Mouse (Mus musculus) MEL (cell line): ENCODE measurements around the gene Wnk4. TPM values are rescaled to one million over a fixed set of nuclear protein-coding genes. Genes with fewer than 3 reads are reported as not detected.

Source experiments
- DNase-seq: peaks from one replicate; pipeline ENCODE4 v3.0.0; 2011; ENCODE audit warnings: low read depth, low spot score
- H3K27ac ChIP-seq: 2 replicates; pipeline ENCODE4 v1.5.1; 2012; ENCODE audit warnings: low read depth, mild to moderate bottlenecking, control low read depth, low read length, moderate library complexity; ENCODE audit not compliant: control insufficient read depth
- H3K27me3 ChIP-seq, 2 experiments: fragments of 150-350 bp in 1 of 2; sonication (generic) in 1 of 2; 2 replicates each; pipeline ENCODE4 v1.6.1; 2012; ENCODE audit warnings: low read length in 2 of 2, mild to moderate bottlenecking in 2 of 2, improper control_type of control experiment in 1 of 2, moderate library complexity in 1 of 2; ENCODE audit not compliant: insufficient read depth in 2 of 2, control insufficient read depth in 1 of 2
- H3K36me3 ChIP-seq, 2 experiments: 2 replicates each; pipeline ENCODE4 v1.6.1; 2012 to 2014; ENCODE audit warnings: low read length in 2 of 2, improper control_type of control experiment in 1 of 2, inconsistent platforms in 1 of 2, mild to moderate bottlenecking in 1 of 2; ENCODE audit not compliant: insufficient read depth in 2 of 2, control insufficient read depth in 1 of 2
- H3K4me1 ChIP-seq, 2 experiments: fragments of 150-350 bp in 1 of 2; sonication (generic) in 1 of 2; 2 replicates each; pipeline ENCODE4 v1.6.1; 2012; ENCODE audit warnings: low read length in 2 of 2, improper control_type of control experiment in 1 of 2, mild to moderate bottlenecking in 1 of 2; ENCODE audit not compliant: insufficient read depth in 2 of 2, control insufficient read depth in 1 of 2
- H3K4me3 ChIP-seq, 2 experiments: fragments of 150-350 bp in 1 of 2; sonication (generic) in 1 of 2; 2 replicates each; pipeline ENCODE4 v1.5.1; 2012; ENCODE audit warnings: low read depth in 2 of 2, low read length in 2 of 2, mild to moderate bottlenecking in 2 of 2, moderate library complexity in 2 of 2, control low read depth in 1 of 2, improper control_type of control experiment in 1 of 2; ENCODE audit not compliant: control insufficient read depth in 1 of 2, insufficient read depth in 1 of 2
- H3K79me2 ChIP-seq: 2 replicates; pipeline ENCODE4 v1.6.1; 2012; ENCODE audit warnings: mild to moderate bottlenecking, low read length, moderate library complexity; ENCODE audit not compliant: control insufficient read depth, poor library complexity, insufficient read depth
- H3K9ac ChIP-seq: 2 replicates; pipeline ENCODE4 v1.6.1; 2012; ENCODE audit warnings: low read depth, mild to moderate bottlenecking, control low read depth, low read length, moderate library complexity; ENCODE audit not compliant: control insufficient read depth, poor library complexity, severe bottlenecking
- H3K9me3 ChIP-seq: fragments of 150-350 bp; sonication (generic); replicated peaks from 2 replicates; pipeline ENCODE4 v1.6.1; 2012; ENCODE audit warnings: mild to moderate bottlenecking, low read length, improper control_type of control experiment, moderate library complexity; ENCODE audit not compliant: insufficient read depth
- BHLHE40 ChIP-seq: IDR thresholded peaks from 2 replicates; pipeline ENCODE4 v1.6.1; 2012; ENCODE audit warnings: low read depth, mild to moderate bottlenecking, inconsistent platforms, low read length, improper control_type of control experiment, borderline replicate concordance
- CHD1 ChIP-seq: IDR thresholded peaks from 2 replicates; pipeline ENCODE4 v1.6.1; 2012; ENCODE audit warnings: low read depth, mild to moderate bottlenecking, inconsistent platforms, low read length, improper control_type of control experiment
- CHD2 ChIP-seq: IDR thresholded peaks from 2 replicates; pipeline ENCODE4 v1.6.1; 2011; ENCODE audit warnings: low read length, improper control_type of control experiment
- CTCF ChIP-seq, 3 experiments: IDR thresholded peaks in 2 of 3; conservative IDR thresholded peaks in 1 of 3; 2 replicates each; pipeline ENCODE4 v1.5.1; 2011 to 2012; ENCODE audit warnings: low read length in 3 of 3, low read depth in 2 of 3, mild to moderate bottlenecking in 2 of 3, improper control_type of control experiment in 1 of 3, inconsistent platforms in 1 of 3, mixed read lengths in 1 of 3, moderate library complexity in 1 of 3; ENCODE audit not compliant: control insufficient read depth in 1 of 3, insufficient read depth in 1 of 3, poor library complexity in 1 of 3, severe bottlenecking in 1 of 3
- E2F4 ChIP-seq: IDR thresholded peaks from 2 replicates; pipeline ENCODE4 v1.6.1; 2011; ENCODE audit warnings: low read depth, low read length, improper control_type of control experiment, borderline replicate concordance
- ELF1 ChIP-seq: IDR thresholded peaks from 2 replicates; pipeline ENCODE4 v1.6.1; 2014; ENCODE audit warnings: low read depth, mild to moderate bottlenecking, inconsistent platforms, low read length, improper control_type of control experiment, moderate library complexity
- EP300 ChIP-seq, 2 experiments: IDR thresholded peaks; 2 replicates each; pipeline ENCODE4 v1.6.1; 2011; ENCODE audit warnings: improper control_type of control experiment in 2 of 2, low read length in 2 of 2, low read depth in 1 of 2, mild to moderate bottlenecking in 1 of 2
- ETS1 ChIP-seq: IDR thresholded peaks from 2 replicates; pipeline ENCODE4 v1.6.1; 2012; ENCODE audit warnings: low read depth, mild to moderate bottlenecking, inconsistent platforms, low read length, improper control_type of control experiment, moderate library complexity
- GABPA ChIP-seq: IDR thresholded peaks from 2 replicates; pipeline ENCODE4 v1.6.1; 2012; ENCODE audit warnings: low read depth, mild to moderate bottlenecking, inconsistent platforms, low read length, improper control_type of control experiment, moderate library complexity
- GATA1 ChIP-seq: IDR thresholded peaks from 2 replicates; pipeline ENCODE4 v1.6.1; 2011; ENCODE audit warnings: low read depth, low read length, improper control_type of control experiment
- HCFC1 ChIP-seq: IDR thresholded peaks from 2 replicates; pipeline ENCODE4 v1.6.1; 2012; ENCODE audit warnings: low read depth, mild to moderate bottlenecking, inconsistent platforms, low read length, improper control_type of control experiment, moderate library complexity
- KAT2A ChIP-seq: conservative IDR thresholded peaks from 2 replicates; pipeline ENCODE4 v1.6.1; 2012; ENCODE audit warnings: low read depth, low read length, improper control_type of control experiment, inconsistent platforms
- MAX ChIP-seq: IDR thresholded peaks from 2 replicates; pipeline ENCODE4 v1.6.1; 2011; ENCODE audit warnings: low read length, improper control_type of control experiment
- MAZ ChIP-seq: IDR thresholded peaks from 2 replicates; pipeline ENCODE4 v1.6.1; 2012; ENCODE audit warnings: low read depth, mild to moderate bottlenecking, inconsistent platforms, low read length, improper control_type of control experiment
- MXI1 ChIP-seq: IDR thresholded peaks from 2 replicates; pipeline ENCODE4 v1.6.1; 2011; ENCODE audit warnings: mild to moderate bottlenecking, low read depth, low read length, improper control_type of control experiment
- MYB ChIP-seq: IDR thresholded peaks from 2 replicates; pipeline ENCODE4 v1.6.1; 2011; ENCODE audit warnings: mild to moderate bottlenecking, low read depth, low read length, improper control_type of control experiment
- MYC ChIP-seq: IDR thresholded peaks from 2 replicates; pipeline ENCODE4 v1.6.1; 2011; ENCODE audit warnings: low read depth, mild to moderate bottlenecking, low read length, improper control_type of control experiment, moderate library complexity
- NELFE ChIP-seq: IDR thresholded peaks from 2 replicates; pipeline ENCODE4 v1.6.1; 2011; ENCODE audit warnings: low read depth, low read length, improper control_type of control experiment
- NRF1 ChIP-seq: IDR thresholded peaks from 2 replicates; pipeline ENCODE4 v1.6.1; 2014; ENCODE audit warnings: low read depth, mild to moderate bottlenecking, inconsistent platforms, low read length, improper control_type of control experiment, moderate library complexity; ENCODE audit not compliant: poor library complexity, insufficient read depth, severe bottlenecking
- POLR2A ChIP-seq, 2 experiments: IDR thresholded peaks; 2 replicates each; pipeline ENCODE4 v1.6.1; 2011 to 2012; ENCODE audit warnings: low read length in 2 of 2, mild to moderate bottlenecking in 2 of 2, control low read depth in 1 of 2, improper control_type of control experiment in 1 of 2, low read depth in 1 of 2, moderate library complexity in 1 of 2; ENCODE audit not compliant: control insufficient read depth in 1 of 2, insufficient read depth in 1 of 2, poor library complexity in 1 of 2
- POLR2AphosphoS2 ChIP-seq: IDR thresholded peaks from 2 replicates; pipeline ENCODE4 v1.6.1; 2011; ENCODE audit warnings: low read length, improper control_type of control experiment
- POLR2AphosphoS5 ChIP-seq: IDR thresholded peaks from 2 replicates; pipeline ENCODE4 v1.6.1; 2012; ENCODE audit warnings: low read depth, borderline replicate concordance, mild to moderate bottlenecking, inconsistent platforms, low read length, moderate library complexity, mixed read lengths
- RAD21 ChIP-seq: IDR thresholded peaks from 2 replicates; pipeline ENCODE4 v1.6.1; 2011; ENCODE audit warnings: mild to moderate bottlenecking, low read depth, low read length, improper control_type of control experiment
- RCOR1 ChIP-seq: IDR thresholded peaks from 2 replicates; pipeline ENCODE4 v1.6.1; 2012; ENCODE audit warnings: low read depth, mild to moderate bottlenecking, inconsistent platforms, low read length, improper control_type of control experiment
- SIN3A ChIP-seq: IDR thresholded peaks from 2 replicates; pipeline ENCODE4 v1.6.1; 2012; ENCODE audit warnings: low read length, improper control_type of control experiment, inconsistent platforms
- SMC3 ChIP-seq: IDR thresholded peaks from 2 replicates; pipeline ENCODE4 v1.6.1; 2011; ENCODE audit warnings: low read depth, low read length, improper control_type of control experiment
- TAL1 ChIP-seq: IDR thresholded peaks from 2 replicates; pipeline ENCODE4 v1.6.1; 2012; ENCODE audit warnings: mild to moderate bottlenecking, inconsistent platforms, low read length, moderate library complexity, mixed read lengths
- TBP ChIP-seq: IDR thresholded peaks from 2 replicates; pipeline ENCODE4 v1.8.0; 2011; ENCODE audit warnings: low read depth, low read length, improper control_type of control experiment
- TCF12 ChIP-seq: IDR thresholded peaks from 2 replicates; pipeline ENCODE4 v1.6.1; 2014; ENCODE audit warnings: low read depth, mild to moderate bottlenecking, inconsistent platforms, low read length, improper control_type of control experiment, moderate library complexity
- UBTF ChIP-seq: IDR thresholded peaks from 2 replicates; pipeline ENCODE4 v1.6.1; 2012; ENCODE audit warnings: low read depth, mild to moderate bottlenecking, inconsistent platforms, low read length, improper control_type of control experiment, moderate library complexity, borderline replicate concordance; ENCODE audit not compliant: insufficient read depth
- USF1 ChIP-seq: IDR thresholded peaks from 2 replicates; pipeline ENCODE4 v1.6.1; 2014; ENCODE audit warnings: low read depth, mild to moderate bottlenecking, inconsistent platforms, low read length, improper control_type of control experiment, moderate library complexity
- USF2 ChIP-seq, 2 experiments: IDR thresholded peaks; 2 replicates each; pipeline ENCODE4 v1.6.1; 2011 to 2012; ENCODE audit warnings: improper control_type of control experiment in 2 of 2, low read length in 2 of 2, borderline replicate concordance in 1 of 2, inconsistent platforms in 1 of 2, low read depth in 1 of 2, mild to moderate bottlenecking in 1 of 2; ENCODE audit not compliant: insufficient read depth in 1 of 2
- ZMIZ1 ChIP-seq: IDR thresholded peaks from 2 replicates; pipeline ENCODE4 v1.6.1; 2012; ENCODE audit warnings: low read depth, mild to moderate bottlenecking, inconsistent platforms, low read length, improper control_type of control experiment, moderate library complexity
- polyA plus RNA-seq, 2 experiments: library from polyadenylated mRNA; stranded (reverse) in 1 of 2; unstranded in 1 of 2; fragments of >175 nt in 1 of 2; fragments of >200 nt in 1 of 2; gene quantifications; 2 replicates each; pipeline versions ENCODE4 v1.2.1 to v1.2.4; 2012; ENCODE audit warnings: low replicate concordance in 2 of 2, low read depth in 1 of 2; ENCODE audit not compliant: insufficient read length in 2 of 2, insufficient read depth in 1 of 2, missing spikeins in 1 of 2
- total RNA-seq: library from RNA; depleted of rRNA; stranded (reverse); fragments of 300-350 nt; gene quantifications from 2 replicates; pipeline ENCODE4 v1.2.3, GENCODE M21; 2012; rRNA removed

Wnk4 gene
- 0.72 and 0.92 TPM in 2 replicates for total RNA-seq
- polyA plus RNA-seq: 1 to 10 TPM in 1 of 2 experiments, not detected in 1; 3.4 TPM

DNA sequence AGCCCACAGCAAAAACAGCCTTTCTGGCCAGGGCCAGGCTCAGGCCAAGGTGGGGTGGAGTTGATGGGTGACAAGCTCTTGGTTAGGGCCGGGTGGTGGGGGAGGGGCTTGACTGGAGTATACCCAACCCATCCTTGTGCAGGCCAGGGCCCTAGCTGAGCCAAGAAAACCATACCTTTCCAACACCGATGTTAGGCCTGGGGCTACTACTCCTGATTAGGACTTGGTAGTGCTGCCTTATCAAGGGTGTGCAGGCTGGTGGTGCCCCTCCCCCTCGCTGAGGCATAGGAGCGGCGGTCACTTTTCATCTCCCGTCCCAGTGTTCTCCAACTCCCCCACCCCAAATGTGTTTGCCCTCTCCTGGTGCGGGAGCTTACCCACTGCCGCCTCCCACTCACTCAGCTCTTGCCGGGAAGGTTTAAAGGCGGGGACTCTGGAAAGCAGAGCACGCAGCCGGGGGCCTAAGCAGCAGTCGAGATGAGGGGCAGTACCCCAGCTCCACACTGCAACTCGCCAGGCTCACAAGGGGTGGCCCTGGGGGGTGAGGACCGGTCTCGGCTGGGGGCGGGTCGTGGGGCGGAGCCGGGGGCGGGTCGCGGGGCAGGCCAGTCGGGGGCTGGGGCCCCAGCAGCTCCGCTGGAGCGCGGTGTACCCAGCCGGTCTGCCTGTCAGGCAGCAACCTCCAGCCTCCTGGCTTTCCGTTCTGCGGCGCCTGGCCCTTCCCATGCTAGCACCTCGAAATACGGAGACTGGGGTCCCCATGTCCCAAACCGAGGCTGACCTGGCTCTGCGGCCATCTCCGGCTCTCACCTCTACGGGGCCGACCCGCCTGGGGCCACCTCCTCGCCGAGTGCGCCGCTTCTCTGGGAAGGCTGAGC lies at the start of gene Wnk4:
Gene Wnk4, plus strand, starts transcription at position 620 of the 878 bp plus-strand sequence.
- no peaks in the 10 kb centered on the region for H3K9me3 ChIP-seq
- H3K9ac ChIP-seq: peak within 1 kb of the TSS; percentile 80
- TF ChIP-seq TBP (no peak), GATA1 (peak; percentile 85), POLR2AphosphoS2 (no peak; the same call in 1 of the 2 replicates), ZMIZ1 (no peak), USF2 (IDR thresholded peaks at IDR 0.05; ENCODE audit: borderline replicate concordance in 1 of 2, insufficient read depth in 1 of 2, low read depth in 1 of 2, low read length in 2 of 2) (no peak), MXI1 (no peak; the same call in 1 of the 2 replicates), NRF1 (no peak), ELF1 (no peak), TAL1 (peak; percentile 93), CHD1 (no peak), MAZ (peak; percentile 75), NELFE (no peak; the same call in 1 of the 2 replicates), POLR2A (IDR thresholded peaks at IDR 0.05; ENCODE audit: control insufficient read depth in 1 of 2, insufficient read depth in 1 of 2, low read depth in 1 of 2, low read length in 2 of 2, poor library complexity in 1 of 2) (peak; percentile 51 to 58; a peak in 2 of 4 replicates), SMC3 (peak; percentile 26; the same call in 1 of the 2 replicates), E2F4 (no peak), SIN3A (peak; percentile 53), KAT2A (no peak), HCFC1 (peak; percentile 58), BHLHE40 (no peak), UBTF (no peak), USF1 (no peak), EP300 (IDR thresholded peaks at IDR 0.05; ENCODE audit: low read depth in 1 of 2, low read length in 2 of 2) (peak; percentile 76 to 83), CHD2 (peak; percentile 68), MAX (peak; percentile 43; the same call in 1 of the 2 replicates), GABPA (no peak), RAD21 (no peak), MYC (no peak), RCOR1 (peak; percentile 63), ETS1 (peak; percentile 40; the same call in 1 of the 2 replicates), CTCF (IDR thresholded peaks at IDR 0.05 in 2 of 3, conservative IDR thresholded peaks at IDR 0.05 in 1 of 3; ENCODE audit: control insufficient read depth in 1 of 3, insufficient read depth in 1 of 3, low read depth in 2 of 3, low read length in 3 of 3, poor library complexity in 1 of 3, severe bottlenecking in 1 of 3) (no peak), MYB (peak; percentile 28; the same call in 1 of the 2 replicates), POLR2AphosphoS5 (no peak; the same call in 1 of the 2 replicates), TCF12 (peak; percentile 89)
- TF ChIP-seq, all 39 proteins: peak for 14
- Histone ChIP-seq H3K36me3 (peaks cover 0 to 10% of the 10 kb centered on the region in 2 experiments; a peak in 2 of 4 replicates), H3K27ac (peak within 1 kb of the TSS; percentile 23), H3K4me3 (peak within 1 kb of the TSS; percentile 72 to 80), H3K27me3 (no peaks in the 10 kb centered on the region; a peak in 1 of 4 replicates), H3K79me2 (peaks cover 3% of the 10 kb centered on the region; the same call in 1 of the 2 replicates), H3K4me1 (peaks cover 3 to 20% of the 10 kb centered on the region in 2 experiments; a peak in 3 of 4 replicates)
- DNase-seq: peak; percentile 78
